Mouse (Mus musculus) adrenal gland (tissue): Measurements from ENCODE around the gene Col4a3bp.
"Not testable (repeated sequence)": the region's sequence is repeated elsewhere in the genome, so short reads cannot be mapped to it uniquely, and the experiment has no call there.

Source experiments
- intact Hi-C: fragments of 180-260 bp; cut with DNase I; formaldehyde crosslinking; loops from one replicate; pipeline ENCODE4 v1.15.1; 2025

Col4a3bp gene

GRCm38 (mm10) chr13:96630396-96630795 lies 88.0 kb downstream of the Col4a3bp start:
- intact Hi-C loops: no loop called here

GRCm38 (mm10) chr13:96644168-96644567 lies 101.8 kb downstream of the Col4a3bp start:
- intact Hi-C loops: no loop called here

GRCm38 (mm10) chr13:96645822-96646221 lies 103.4 kb downstream of the Col4a3bp start:
- intact Hi-C loops: no loop called here

GRCm38 (mm10) chr13:96653041-96653440 lies 110.6 kb downstream of the Col4a3bp start:
- intact Hi-C loops: no loop called here

- intact Hi-C loops: no loop called here
Observed at GRCm38 (mm10) chr13:96656673-96657072, 114.3 kb downstream of the Col4a3bp start.

GRCm38 (mm10) chr13:96658936-96659335 lies 116.5 kb downstream of the Col4a3bp start:
- intact Hi-C loops: no loop called here

GRCm38 (mm10) chr13:96660095-96660860 lies 117.9 kb downstream of the Col4a3bp start:
- intact Hi-C loops: no loop called here

- intact Hi-C loops: not testable (repeated sequence)
Observed at GRCm38 (mm10) chr13:96663120-96663519, 120.7 kb downstream of the Col4a3bp start.

GRCm38 (mm10) chr13:96664419-96664974 lies 122.1 kb downstream of the Col4a3bp start:
- intact Hi-C loops: no loop called here

GRCm38 (mm10) chr13:96670019-96670405 lies 127.6 kb downstream of the Col4a3bp start:
- intact Hi-C loops: no loop called here

- intact Hi-C loops: no loop called here
Observed at GRCm38 (mm10) chr13:96670406-96671077, 128.1 kb downstream of the Col4a3bp start, which contains the start of gene Hmgcr. Gene Hmgcr, minus strand, starts transcription at chr13:96670936.

- intact Hi-C loops: no loop called here
Observed at GRCm38 (mm10) chr13:96671078-96671905, 128.9 kb downstream of the Col4a3bp start.

- intact Hi-C loops: no loop called here
Observed at GRCm38 (mm10) chr13:96671906-96672234, 129.5 kb downstream of the Col4a3bp start.

GRCm38 (mm10) chr13:96672276-96672675 lies 129.9 kb downstream of the Col4a3bp start:
- intact Hi-C loops: no loop called here

- intact Hi-C loops: no loop called here
Observed at GRCm38 (mm10) chr13:96673817-96674216, 131.4 kb downstream of the Col4a3bp start.

- intact Hi-C loops: no loop called here
Observed at GRCm38 (mm10) chr13:96675756-96676155, 133.3 kb downstream of the Col4a3bp start.

- intact Hi-C loops: no loop called here
Observed at GRCm38 (mm10) chr13:96677071-96677470, 134.7 kb downstream of the Col4a3bp start.

GRCm38 (mm10) chr13:96678616-96679015 lies 136.2 kb downstream of the Col4a3bp start:
- intact Hi-C loops: no loop called here

GRCm38 (mm10) chr13:96680163-96681087 lies 138.0 kb downstream of the Col4a3bp start:
- intact Hi-C loops: no loop called here

- intact Hi-C loops: no loop called here
Observed at GRCm38 (mm10) chr13:96681088-96681620, 138.7 kb downstream of the Col4a3bp start.
